Mouse (Mus musculus): ENCODE data around the gene Plpp1.

The Plpp1 gene

DNA sequence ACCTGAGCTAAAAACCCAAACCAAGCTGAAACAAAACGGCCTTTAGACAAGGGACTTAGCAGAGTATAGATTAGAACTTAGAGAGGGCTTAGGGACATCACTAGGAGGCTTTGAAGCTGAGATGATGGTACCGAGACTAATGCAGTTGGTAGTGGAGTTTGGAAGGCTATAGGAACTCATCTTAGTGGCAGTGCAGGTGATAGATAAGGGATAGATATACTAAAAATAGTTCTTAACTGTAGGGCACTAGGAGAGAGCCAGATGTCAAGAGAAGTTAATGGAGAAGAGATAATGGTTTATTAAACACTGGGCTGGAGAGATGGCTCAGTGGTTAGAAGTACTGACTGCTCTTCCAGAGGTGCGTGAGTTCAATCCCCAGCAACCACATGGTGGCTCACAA is 15.4 kb downstream of the Plpp1 start:
- DNase-seq (ENCODE audit: low spot score in 2 of 2) = no peak

DNA sequence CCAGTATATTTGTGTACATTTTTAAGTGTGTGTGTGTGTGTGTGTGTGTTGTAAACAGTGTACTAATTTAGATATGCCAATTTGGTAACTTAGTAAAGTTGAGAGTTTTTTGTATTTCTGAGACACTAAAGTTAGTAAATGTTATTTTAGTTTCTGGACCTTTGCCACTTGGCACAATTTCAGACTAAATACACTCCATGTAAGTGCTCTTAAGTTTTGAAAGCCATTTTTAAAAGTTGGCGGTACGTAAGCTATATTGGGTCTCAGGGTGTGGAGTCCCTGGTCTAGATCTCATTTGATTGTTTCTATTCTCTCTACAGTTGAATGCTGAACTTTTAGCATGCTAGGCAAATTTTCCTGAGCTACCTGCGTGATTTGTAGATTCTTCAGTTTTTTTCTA is 17.5 kb downstream of the Plpp1 start:
- DNase-seq (ENCODE audit: low spot score in 2 of 2) = no peak

DNA sequence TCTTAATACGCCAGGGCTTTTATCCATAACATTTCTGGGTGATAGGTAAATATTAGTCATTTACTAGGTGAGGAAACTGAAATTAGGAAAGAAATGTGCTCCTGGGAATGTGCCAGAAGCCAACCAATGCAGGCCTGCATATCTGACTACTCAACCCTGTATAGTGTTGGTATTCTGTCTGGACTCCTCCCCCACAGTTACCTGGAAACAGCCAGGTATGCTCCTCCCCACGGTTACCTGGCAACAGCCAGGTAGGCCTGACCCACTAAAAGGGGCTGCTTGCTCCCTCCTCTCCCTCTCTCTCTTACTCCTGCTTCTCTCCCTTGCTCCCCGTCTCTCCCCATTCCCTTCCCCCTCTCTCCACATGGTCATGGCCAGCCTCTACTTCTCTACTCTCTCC is 21.8 kb downstream of the Plpp1 start:
- no peak for DNase-seq (ENCODE audit: low spot score in 2 of 2)

DNA sequence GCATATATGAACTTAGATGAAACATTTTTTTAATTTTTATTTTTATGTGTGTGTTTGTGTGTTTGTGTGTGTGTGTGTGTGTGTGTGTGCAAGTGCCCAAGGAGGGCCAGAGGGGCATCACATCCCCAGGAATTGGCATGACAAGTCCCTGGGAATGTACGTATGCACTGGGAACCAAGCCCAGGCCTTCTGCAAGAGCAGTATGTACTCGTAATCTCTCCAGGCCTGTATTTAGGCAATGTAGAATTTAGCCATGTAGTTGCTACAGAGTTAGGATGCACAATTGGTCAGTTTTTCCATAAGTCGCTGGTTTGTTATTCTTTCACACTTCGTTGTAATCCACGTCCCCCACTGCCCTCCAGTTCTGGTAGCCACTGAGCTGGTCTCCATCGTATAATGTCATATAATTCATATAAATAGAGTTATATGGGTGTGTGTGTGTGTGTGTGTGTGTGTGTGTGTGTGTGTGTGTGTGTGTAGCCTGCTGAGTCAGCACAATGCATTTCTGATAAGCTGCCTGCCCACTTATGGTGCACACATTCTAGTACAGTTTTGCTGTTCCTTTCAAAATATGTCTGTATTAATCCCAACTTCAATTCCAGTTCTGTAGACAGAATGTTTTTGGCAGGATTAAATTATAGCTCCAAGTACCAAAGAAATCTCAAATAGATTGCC is 22.8 kb downstream of the Plpp1 start:
- no peak for DNase-seq (ENCODE audit: low spot score in 2 of 2)

DNA sequence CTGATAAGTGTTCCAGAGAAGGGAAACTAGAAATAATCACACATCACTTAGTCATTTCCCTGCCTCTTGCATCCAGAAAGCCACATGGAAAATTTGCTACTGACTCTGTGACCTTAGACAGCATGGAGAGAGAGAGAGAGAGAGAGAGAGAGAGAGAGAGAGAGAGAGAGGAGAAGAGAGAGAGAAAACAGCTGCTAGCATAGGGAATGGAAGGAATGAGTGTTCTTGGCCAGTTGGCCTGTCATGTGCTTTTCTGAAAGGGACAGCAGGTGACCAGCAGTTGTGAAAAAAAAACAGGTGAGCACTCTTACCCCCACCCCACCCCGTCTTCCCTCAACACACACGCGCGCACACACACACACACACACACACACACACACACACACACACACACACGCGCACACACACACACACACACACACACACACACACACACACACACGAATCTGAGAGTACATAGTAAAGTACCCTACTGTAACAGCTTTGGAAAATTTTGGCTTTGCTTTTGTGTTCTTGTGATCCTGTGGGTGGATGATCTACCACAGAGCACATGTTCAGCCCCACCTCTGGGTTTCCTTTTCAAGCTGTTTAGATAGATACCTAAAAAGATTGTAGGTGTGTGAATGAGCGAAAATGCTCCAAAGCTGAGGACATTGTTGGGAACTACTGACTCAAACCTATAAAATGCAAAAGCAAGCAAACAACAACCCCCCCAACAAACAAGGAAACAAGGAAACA is 23.5 kb downstream of the Plpp1 start:
- DNase-seq (ENCODE audit: low spot score in 2 of 2) = no peak

DNA sequence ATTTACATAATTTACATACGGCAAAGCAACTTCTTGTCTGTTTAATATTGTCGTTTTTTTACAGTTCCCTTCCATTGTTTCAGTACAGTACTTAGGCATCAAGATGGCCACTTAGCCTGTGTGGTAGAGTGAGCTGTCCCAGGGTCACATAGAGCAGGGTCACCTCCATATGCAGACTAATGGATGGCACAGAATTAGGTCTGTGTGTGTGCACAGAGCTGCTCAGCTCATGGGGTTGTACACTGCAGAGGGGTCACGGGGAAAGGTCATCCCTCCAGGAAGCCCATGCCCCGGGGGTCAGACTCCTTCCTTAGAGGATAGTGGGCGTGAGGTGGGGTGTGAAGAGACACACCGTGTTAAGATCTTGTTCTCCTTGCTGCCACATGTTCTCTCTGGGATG is 24.9 kb downstream of the Plpp1 start:
- DNase-seq (ENCODE audit: low spot score in 2 of 2) = no peak

DNA sequence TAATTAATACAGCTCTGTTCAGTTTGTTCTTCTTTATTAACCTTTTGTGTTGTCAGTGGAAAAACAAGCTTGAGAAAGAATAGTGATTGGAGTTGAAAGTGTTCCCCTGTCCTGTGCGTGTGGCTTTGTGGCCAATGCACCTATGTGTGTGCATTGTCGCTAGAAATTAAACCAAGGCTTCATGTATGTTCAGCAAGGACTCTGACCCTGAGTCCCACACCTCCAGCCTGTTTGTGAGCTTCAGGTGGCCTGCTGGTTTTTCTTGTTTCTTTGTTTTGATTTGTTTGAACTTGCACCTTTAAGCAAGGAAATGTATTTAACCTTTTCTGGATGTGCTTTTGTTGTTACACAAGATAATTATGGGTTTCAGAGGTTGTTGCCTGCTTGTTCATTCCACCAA is 29.0 kb downstream of the Plpp1 start:
- DNase-seq (ENCODE audit: low spot score in 2 of 2) = no peak

DNA sequence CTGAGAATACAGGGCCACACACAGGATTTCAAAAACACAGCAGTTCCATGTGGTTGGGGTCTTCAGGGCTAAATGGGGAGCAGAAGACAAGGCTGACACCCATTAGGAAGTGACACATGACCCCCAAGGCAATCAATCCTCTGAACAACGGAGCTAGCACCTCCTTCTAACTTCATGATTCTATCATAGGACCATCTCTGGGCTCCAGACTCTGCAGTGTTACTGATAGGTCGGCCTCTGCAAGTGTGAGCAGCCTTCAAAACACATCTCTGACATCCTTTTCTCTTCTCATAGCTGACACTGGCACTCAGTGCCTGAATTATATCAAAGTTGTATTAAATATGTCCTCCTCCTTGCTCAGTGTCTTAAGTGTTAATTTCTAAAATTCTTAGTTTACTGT is 32.0 kb downstream of the Plpp1 start:
- DNase-seq (ENCODE audit: low spot score in 2 of 2) = no peak

DNA sequence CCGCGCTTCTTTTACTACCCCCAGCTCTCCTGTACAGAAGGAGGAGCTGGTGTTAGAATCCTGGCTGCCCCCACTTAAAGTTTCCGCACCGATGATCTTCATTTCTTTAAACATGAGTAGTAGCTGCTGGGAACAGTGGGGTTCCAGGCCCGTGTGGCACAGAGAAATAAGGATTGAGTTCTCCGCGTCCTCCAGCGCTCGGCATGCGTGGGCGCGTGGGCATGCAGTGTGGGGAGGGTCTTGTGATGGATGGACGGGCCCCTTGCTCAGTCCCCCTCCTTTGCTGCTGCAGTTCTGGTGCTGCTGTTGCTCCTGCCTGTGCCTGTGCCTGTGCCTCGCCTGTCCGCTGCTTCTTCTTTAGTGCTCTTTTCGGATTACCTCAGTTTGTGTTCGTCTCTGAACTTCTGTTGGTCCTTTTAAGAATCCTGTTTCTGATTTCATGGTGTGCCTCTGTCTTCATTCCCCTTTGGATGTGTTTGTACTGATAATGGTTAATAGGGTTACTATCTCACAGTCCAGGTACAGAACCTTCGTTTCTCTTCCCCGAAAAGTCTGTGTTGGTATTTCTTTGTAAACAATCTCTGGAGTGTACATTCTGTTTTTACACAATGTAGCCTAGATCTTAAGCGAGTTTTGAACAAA is 32.8 kb downstream of the Plpp1 start:
- no peak for DNase-seq (ENCODE audit: low spot score in 2 of 2)

DNA sequence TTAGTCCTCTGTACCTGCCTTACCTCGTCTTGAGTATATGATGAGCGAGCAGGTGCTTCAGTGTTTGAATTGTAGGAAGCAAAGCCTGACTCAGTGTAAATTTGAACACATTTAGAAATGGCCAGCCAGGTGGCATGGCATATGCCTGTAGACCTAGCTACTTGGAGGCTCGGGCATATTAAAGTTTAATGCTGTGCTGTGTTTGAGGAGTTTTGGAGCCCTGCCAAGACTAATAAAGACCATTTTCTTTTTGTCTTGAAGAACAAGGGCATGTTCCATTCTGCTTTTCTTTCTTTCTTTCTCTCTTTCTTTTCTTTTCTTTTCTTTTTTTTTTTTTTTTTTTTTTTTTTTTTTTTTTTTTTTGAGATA is 33.3 kb downstream of the Plpp1 start:
- no peak for DNase-seq (ENCODE audit: low spot score in 2 of 2)

DNA sequence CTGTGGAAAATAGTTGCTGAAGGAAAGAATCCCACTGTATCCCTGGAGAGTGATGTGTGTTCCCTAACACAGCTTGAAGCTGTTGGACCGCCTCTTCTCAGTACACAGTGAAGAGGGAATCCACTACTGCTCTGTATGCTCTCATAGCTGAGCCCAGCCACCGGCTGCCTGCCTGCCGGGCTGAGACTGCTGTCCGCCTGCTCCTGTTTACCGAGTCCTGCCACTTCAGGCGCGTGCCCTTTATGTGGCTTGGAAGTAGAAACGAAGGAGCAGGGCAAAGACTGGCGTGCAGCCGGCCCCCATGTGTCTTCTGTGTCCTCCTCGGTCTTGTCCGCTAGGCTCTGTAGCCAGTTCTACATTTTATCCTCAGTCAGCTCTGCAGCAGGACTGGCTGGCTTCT is 34.5 kb downstream of the Plpp1 start:
- no peak for DNase-seq (ENCODE audit: low spot score in 2 of 2)

DNA sequence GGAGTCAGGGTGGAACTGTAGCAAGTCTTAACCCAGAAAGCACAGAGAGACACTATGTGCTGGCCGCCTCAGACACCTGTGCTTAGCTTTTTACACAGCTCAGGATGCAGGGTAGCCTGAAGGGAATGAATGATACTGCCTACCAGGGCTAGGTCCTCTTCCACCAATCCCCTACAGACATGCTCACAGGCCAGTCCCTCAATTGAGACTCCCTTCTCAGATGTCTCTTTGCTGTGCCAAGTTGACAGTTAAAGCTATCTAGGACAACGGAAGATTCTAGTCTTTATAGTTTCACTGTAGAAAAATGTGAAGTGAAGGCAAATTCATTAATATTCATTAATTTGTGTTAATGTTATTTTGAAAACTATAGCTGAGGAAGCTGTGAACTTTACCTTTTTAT is 36.4 kb downstream of the Plpp1 start:
- DNase-seq (ENCODE audit: low spot score in 2 of 2) = no peak

DNA sequence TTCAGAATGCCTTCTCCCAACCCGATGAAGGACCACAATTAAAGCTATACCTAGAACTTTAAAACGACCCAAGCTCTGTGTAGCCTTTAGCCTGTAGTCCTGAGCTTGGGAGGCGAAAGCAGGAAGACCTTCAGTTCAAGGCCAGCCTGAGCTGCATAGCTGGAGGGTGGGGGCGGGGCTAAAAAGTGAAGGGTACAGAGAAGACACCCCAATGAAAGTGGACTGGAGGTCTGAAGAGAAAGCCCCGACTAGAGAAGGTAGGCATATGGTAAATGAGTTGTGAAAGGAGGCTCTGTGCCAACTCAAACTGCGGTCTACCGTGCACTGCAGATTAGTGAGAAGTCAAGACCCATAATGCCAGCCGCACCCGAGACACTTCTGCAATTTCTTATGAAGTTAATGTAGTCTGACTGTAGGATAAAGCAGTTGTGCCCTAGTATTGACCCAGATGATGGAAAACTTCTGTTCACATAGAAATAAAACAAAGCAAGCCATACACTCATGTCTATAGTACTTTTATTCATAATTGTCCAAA is 37.1 kb downstream of the Plpp1 start:
- peak; percentile 21 to 57 for DNase-seq (ENCODE audit: low spot score in 2 of 2)

DNA sequence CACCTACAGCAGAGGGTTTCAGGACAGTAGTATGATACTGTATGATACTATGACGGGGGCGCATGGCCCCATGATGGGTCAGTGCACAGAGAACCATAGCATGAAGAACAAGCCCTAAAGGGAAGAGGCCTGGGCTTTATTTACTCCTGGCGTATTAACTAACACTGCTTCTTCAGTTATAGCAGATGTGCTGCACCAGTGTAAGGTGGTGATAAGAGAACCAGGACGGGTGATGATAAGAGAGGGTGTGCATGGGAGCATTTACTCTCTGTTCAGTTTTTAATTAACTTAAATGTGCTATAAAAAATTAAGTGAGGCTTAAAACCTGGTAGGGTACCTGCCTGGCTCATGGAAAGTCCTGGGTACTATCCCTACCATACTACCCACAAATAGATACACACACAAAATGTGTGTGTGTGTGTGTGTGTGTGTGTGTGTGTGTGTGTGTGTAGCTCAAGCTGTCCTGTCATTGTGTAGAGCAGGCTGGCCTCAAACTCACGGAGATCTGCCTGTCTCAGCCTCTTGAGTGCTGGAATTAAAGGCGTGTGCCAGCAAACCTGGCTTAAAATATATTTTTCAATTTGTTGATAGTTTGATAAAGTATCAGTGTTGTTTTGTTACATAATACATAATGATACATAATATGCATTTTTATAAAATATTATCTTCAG is 38.1 kb downstream of the Plpp1 start:
- DNase-seq (ENCODE audit: low spot score in 2 of 2) = peak; percentile 47 to 70

DNA sequence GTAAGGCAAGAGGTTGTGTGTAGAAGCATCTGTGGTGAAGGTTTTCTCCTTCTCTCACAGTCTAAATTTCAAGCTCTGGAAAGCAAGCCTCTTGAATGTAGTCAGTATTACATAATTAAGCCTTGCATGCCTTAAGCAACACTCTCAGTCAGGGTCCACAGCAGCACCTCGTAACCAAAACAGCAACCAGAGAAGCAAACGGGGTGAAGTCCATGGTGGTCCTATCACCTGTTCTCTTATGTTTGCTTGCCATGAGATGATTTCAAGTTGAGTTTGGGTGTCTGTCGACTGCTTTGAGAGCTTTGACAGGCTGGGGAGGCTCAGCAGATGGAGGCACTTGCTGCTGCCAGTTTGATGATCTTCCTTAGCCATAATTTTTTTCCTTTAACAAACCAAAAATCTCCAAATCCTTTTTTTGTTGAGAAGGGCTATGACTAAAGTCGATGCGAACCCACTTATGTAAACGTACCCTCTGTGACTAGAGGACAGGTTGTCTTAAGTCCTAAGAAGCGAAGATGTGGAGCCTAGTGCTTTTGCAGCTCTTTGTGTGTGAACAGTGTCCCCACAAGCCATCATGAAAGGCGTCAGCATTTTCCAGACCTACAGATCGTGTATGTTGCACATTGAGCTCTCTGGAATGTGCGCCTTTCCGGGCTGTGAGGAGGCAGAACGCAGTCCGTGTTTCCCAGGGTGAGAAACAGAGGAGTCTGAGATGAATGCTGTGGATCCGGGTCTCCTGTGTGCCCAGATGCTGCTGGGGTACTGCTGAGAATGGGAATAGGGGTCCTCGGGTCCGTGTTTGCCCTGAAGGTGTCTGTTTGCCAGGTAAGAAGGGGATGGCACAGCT is 39.9 kb downstream of the Plpp1 start:
- no peak for DNase-seq (ENCODE audit: low spot score in 2 of 2)

DNA sequence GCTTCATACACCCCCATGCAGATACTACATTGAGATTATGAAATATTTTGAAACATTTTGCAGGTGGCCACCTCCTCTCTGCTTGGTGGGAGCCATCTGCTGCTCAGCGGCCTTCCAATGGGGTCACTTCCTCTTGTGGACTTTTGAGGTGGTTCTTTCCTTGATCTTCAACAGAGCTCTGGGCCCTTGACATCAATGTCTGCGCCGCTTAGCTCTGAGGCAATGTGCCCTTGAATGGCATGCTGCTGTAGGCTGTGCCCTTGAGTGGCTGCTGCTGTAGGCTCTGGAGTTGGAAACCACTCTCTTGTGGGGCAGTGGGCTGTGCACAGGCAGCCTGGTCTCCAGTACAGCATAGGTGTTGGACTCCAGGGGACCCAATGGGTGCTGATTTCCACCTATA is 45.3 kb downstream of the Plpp1 start:
- no peak for DNase-seq (ENCODE audit: low spot score in 2 of 2)

DNA sequence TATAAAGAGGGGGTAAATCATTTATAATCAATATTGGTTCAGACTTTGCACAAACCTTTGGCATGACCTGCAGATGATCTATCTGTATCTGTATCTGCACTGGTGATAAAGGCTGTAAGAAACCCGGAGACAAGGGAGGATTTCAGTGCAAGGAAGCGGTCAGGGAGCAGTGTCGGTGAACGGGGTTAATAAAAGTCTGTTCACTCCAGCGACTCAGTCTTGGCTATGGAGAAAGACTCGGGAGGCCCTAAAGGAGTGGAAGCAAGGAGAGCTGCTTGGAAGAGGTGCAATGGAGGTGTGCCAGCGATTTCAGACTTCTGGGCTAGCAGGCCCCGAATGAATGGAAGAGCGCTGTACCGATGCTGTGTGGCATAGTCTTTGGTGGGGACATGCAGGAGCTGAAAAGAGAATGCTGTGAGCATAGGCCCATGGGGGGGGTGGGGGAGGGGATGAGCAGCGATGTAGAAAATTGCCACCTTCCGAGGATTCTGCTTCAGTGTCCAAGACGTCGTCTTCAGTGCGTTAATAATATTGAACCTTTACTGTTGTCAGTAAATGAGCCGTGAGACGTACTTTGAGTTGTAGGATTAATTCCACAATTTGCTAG is 53.2 kb downstream of the Plpp1 start:
- DNase-seq (ENCODE audit: low spot score in 2 of 2) = no peak

DNA sequence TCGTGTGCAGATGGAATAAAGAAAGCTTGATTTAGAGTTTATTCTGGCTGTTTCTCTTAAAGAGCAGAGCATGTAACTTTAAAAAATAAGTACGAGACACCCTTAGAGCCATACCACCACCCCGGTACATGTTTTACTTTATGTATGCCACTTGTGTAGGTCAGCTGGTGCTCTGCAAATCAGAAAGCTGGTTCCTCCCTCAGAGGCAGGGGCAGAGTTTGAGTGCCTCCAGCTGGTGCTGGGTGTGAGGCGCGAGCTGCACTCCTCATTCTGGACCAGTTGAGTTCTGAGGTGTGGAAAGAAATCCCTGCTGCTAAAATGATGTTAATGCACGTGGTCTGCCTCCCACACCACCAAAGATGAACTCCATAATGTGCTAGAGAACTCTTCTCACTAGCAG is 53.8 kb downstream of the Plpp1 start:
- DNase-seq (ENCODE audit: low spot score in 2 of 2) = no peak

DNA sequence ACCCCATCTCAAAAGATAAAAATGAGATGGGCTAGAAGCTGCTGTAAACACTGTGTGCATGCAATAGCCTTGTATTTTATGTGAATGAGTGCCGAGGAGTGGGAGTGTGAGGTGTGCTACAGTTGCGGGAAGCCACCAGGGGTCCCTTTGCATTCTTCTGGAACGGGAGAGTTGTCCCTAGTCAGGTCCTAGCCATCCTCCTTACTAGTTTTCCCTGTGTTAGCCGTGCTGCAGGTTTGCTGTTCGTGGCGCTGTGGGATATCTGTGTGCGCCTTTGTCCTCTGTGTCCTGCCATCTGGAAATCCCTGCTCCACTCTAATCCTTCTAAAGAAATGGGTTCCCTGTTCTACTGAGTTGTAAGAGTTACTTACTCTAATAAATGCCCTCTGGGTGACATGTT is 57.3 kb downstream of the Plpp1 start:
- DNase-seq (ENCODE audit: low spot score in 2 of 2) = no peak

DNA sequence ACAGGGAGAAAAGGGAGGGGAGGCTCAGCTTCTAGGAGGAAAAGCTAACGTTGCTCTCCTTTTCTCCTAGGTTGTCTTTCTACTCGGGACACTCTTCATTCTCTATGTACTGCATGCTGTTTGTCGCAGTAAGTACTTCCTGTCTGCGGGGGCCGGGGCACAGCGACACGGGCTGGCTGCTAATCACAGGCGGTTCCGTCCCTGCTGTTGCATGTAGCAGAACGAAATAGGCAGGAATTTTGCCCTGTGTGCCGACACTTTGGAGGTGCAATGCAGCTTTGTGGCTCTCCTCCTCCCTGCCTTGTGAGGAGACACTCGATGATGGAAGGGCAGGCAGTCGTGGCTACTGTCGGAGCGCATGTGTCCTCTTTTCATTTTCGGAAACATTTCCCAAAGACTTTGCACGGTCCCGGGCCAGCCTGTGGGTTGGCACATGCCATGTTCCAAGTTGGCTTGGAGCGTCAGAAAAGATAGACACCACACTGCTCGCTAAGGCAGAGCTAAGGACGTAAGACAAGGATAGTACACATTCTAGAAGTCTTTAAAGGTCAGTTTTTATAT is 59.1 kb downstream of the Plpp1 start:
- DNase-seq (ENCODE audit: low spot score in 2 of 2) = no peak

DNA sequence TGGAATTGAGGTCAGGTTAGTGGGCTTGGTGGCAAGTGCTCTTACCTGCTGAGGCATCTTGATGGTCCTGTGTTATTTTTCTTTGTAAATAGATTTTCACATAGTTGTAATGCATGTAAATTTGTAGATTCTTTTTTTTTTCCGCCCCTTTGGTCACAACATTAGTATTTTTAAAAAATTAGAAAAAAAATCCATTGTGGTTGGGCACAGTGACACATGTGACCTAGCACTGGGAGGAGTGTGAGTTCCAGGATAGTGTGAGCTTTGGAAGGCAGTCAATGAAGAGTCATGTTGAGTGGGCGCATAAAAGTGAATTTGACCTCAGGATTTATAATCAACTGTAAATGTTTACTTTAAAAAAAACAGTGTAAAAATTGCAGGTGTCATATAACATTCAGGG is 59.8 kb downstream of the Plpp1 start:
- DNase-seq (ENCODE audit: low spot score in 2 of 2) = no peak

Measured in spleen, postnatal 36 days (tissue).